Mouse (Mus musculus): ENCODE measurements around the gene Ralgps1. TPM values are rescaled to one million over a fixed set of nuclear protein-coding genes. Genes with fewer than 3 reads are reported as not detected.

Gene Ralgps1
- polyA plus RNA-seq, 1 experiment, result 91.6 TPM

GRCm38 (mm10) chr2:33393951-33394635 lies 22.8 kb upstream of the Ralgps1 start:
- peak; percentile 95 for DNase-seq (ENCODE audit: low read depth)
- TF ChIP-seq CTCF (IDR thresholded peaks at IDR 0.05; ENCODE audit: borderline replicate concordance, extremely low read depth, insufficient read depth, insufficient read length), result no peak
- TF ChIP-seq POLR2A (IDR thresholded peaks at IDR 0.05; ENCODE audit: borderline replicate concordance, extremely low read depth, insufficient read depth, insufficient read length, poor library complexity, severe bottlenecking), result no peak

- TF ChIP-seq POLR2A (IDR thresholded peaks at IDR 0.05; ENCODE audit: borderline replicate concordance, extremely low read depth, insufficient read depth, insufficient read length, poor library complexity, severe bottlenecking), result no peak
- TF ChIP-seq CTCF (IDR thresholded peaks at IDR 0.05; ENCODE audit: borderline replicate concordance, extremely low read depth, insufficient read depth, insufficient read length), result no peak
- DNase-seq (ENCODE audit: low read depth), result no peak
These were observed 21.7 kb upstream of the Ralgps1 start for GRCm38 (mm10) chr2:33393021-33393420.

GRCm38 (mm10) chr2:33371648-33372408 lies 542 bp upstream of the Ralgps1 start:
- no peak for TF ChIP-seq POLR2A (IDR thresholded peaks at IDR 0.05; ENCODE audit: borderline replicate concordance, extremely low read depth, insufficient read depth, insufficient read length, poor library complexity, severe bottlenecking)
- TF ChIP-seq CTCF (IDR thresholded peaks at IDR 0.05; ENCODE audit: borderline replicate concordance, extremely low read depth, insufficient read depth, insufficient read length), result no peak
- no peak for DNase-seq (ENCODE audit: low read depth)

- TF ChIP-seq CTCF (IDR thresholded peaks at IDR 0.05; ENCODE audit: borderline replicate concordance, extremely low read depth, insufficient read depth, insufficient read length), result no peak
- TF ChIP-seq POLR2A (IDR thresholded peaks at IDR 0.05; ENCODE audit: borderline replicate concordance, extremely low read depth, insufficient read depth, insufficient read length, poor library complexity, severe bottlenecking), result no peak
- peak; percentile 59 for DNase-seq (ENCODE audit: low read depth)
These were observed 960 bp downstream of the Ralgps1 start for GRCm38 (mm10) chr2:33370276-33370776.

- DNase-seq (ENCODE audit: low read depth), result no peak
- no peak for TF ChIP-seq POLR2A (IDR thresholded peaks at IDR 0.05; ENCODE audit: borderline replicate concordance, extremely low read depth, insufficient read depth, insufficient read length, poor library complexity, severe bottlenecking)
- no peak for TF ChIP-seq CTCF (IDR thresholded peaks at IDR 0.05; ENCODE audit: borderline replicate concordance, extremely low read depth, insufficient read depth, insufficient read length)
These were observed 1.8 kb downstream of the Ralgps1 start for GRCm38 (mm10) chr2:33369453-33369852.

GRCm38 (mm10) chr2:33368486-33368885 lies 2.8 kb downstream of the Ralgps1 start:
- no peak for TF ChIP-seq CTCF (IDR thresholded peaks at IDR 0.05; ENCODE audit: borderline replicate concordance, extremely low read depth, insufficient read depth, insufficient read length)
- TF ChIP-seq POLR2A (IDR thresholded peaks at IDR 0.05; ENCODE audit: borderline replicate concordance, extremely low read depth, insufficient read depth, insufficient read length, poor library complexity, severe bottlenecking), result no peak
- DNase-seq (ENCODE audit: low read depth), result no peak

- TF ChIP-seq CTCF (IDR thresholded peaks at IDR 0.05; ENCODE audit: borderline replicate concordance, extremely low read depth, insufficient read depth, insufficient read length) (no peak), POLR2A (IDR thresholded peaks at IDR 0.05; ENCODE audit: borderline replicate concordance, extremely low read depth, insufficient read depth, insufficient read length, poor library complexity, severe bottlenecking) (no peak)
- DNase-seq (ENCODE audit: low read depth), result peak; percentile 95
These were observed 5.4 kb downstream of the Ralgps1 start for GRCm38 (mm10) chr2:33365703-33366471.

- no peak for DNase-seq (ENCODE audit: low read depth)
- TF ChIP-seq POLR2A (IDR thresholded peaks at IDR 0.05; ENCODE audit: borderline replicate concordance, extremely low read depth, insufficient read depth, insufficient read length, poor library complexity, severe bottlenecking) (no peak), CTCF (IDR thresholded peaks at IDR 0.05; ENCODE audit: borderline replicate concordance, extremely low read depth, insufficient read depth, insufficient read length) (no peak)
These were observed 6.6 kb downstream of the Ralgps1 start for GRCm38 (mm10) chr2:33364656-33365055.

- no peak for DNase-seq (ENCODE audit: low read depth)
- TF ChIP-seq POLR2A (IDR thresholded peaks at IDR 0.05; ENCODE audit: borderline replicate concordance, extremely low read depth, insufficient read depth, insufficient read length, poor library complexity, severe bottlenecking) (no peak), CTCF (IDR thresholded peaks at IDR 0.05; ENCODE audit: borderline replicate concordance, extremely low read depth, insufficient read depth, insufficient read length) (no peak)
These were observed 7.4 kb downstream of the Ralgps1 start for GRCm38 (mm10) chr2:33363890-33364289.

- TF ChIP-seq POLR2A (IDR thresholded peaks at IDR 0.05; ENCODE audit: borderline replicate concordance, extremely low read depth, insufficient read depth, insufficient read length, poor library complexity, severe bottlenecking) (no peak), CTCF (IDR thresholded peaks at IDR 0.05; ENCODE audit: borderline replicate concordance, extremely low read depth, insufficient read depth, insufficient read length) (no peak)
- no peak for DNase-seq (ENCODE audit: low read depth)
These were observed 10.1 kb downstream of the Ralgps1 start for GRCm38 (mm10) chr2:33361139-33361716.

GRCm38 (mm10) chr2:33360564-33360963 lies 10.7 kb downstream of the Ralgps1 start:
- no peak for TF ChIP-seq CTCF (IDR thresholded peaks at IDR 0.05; ENCODE audit: borderline replicate concordance, extremely low read depth, insufficient read depth, insufficient read length)
- no peak for TF ChIP-seq POLR2A (IDR thresholded peaks at IDR 0.05; ENCODE audit: borderline replicate concordance, extremely low read depth, insufficient read depth, insufficient read length, poor library complexity, severe bottlenecking)
- no peak for DNase-seq (ENCODE audit: low read depth)
